Mouse (Mus musculus) lung, embryonic 16.5 days (tissue): ENCODE measurements around the gene 1110032F04Rik. TPM values are rescaled to one million over a fixed set of nuclear protein-coding genes. Genes with fewer than 3 reads are reported as not detected.

Experiments
- ATAC-seq: fragments of 200-750 bp; cut with Nextera tagmentation; 2 replicates; pipeline ENCODE4 v1.8.0; 2017; ENCODE audit warnings: low read depth, mild to moderate bottlenecking, moderate library complexity
- H3K27ac ChIP-seq: fragments of 300-500 bp; sonication (generic); 2 replicates; pipeline ENCODE4 v1.5.1; 2014; ENCODE audit warnings: mild to moderate bottlenecking, control low read depth, low read length
- H3K27me3 ChIP-seq: fragments of 300-500 bp; sonication (generic); 2 replicates; pipeline ENCODE4 v1.6.1; 2014; ENCODE audit warnings: low read depth, low read length, mixed read lengths; ENCODE audit not compliant: control insufficient read depth, insufficient read depth
- H3K36me3 ChIP-seq: fragments of 300-500 bp; sonication (generic); 2 replicates; pipeline ENCODE4 v1.6.1; 2014; ENCODE audit warnings: low read length; ENCODE audit not compliant: control insufficient read depth, insufficient read depth
- H3K4me1 ChIP-seq: fragments of 300-500 bp; sonication (generic); replicated peaks from 2 replicates; pipeline ENCODE4 v1.6.1; 2014; ENCODE audit warnings: low read length, mixed read lengths; ENCODE audit not compliant: control insufficient read depth, insufficient read depth
- H3K4me2 ChIP-seq: fragments of 300-500 bp; sonication (generic); 2 replicates; pipeline ENCODE4 v1.6.1; 2014; ENCODE audit warnings: low read depth, low read length, control low read depth
- H3K4me3 ChIP-seq: fragments of 300-500 bp; sonication (generic); 2 replicates; pipeline ENCODE4 v1.5.1; 2014; ENCODE audit warnings: mild to moderate bottlenecking, low read length, control low read depth
- H3K9ac ChIP-seq: fragments of 300-500 bp; sonication (generic); 2 replicates; pipeline ENCODE4 v1.6.1; 2014; ENCODE audit warnings: low read length, control low read depth
- H3K9me3 ChIP-seq: fragments of 300-500 bp; sonication (generic); 2 replicates; pipeline ENCODE4 v1.6.1; 2016; ENCODE audit warnings: low read length; ENCODE audit not compliant: control insufficient read depth
- WGBS: fragments of 180-500 bp; shearing (Covaris S2); extraction: QIAGEN DNeasy Blood & Tissue Kit; methylation state at CpG from one replicate; pipeline ENCODE4 v1.1.7; 2014; 5-methylcytosine and 5-hydroxymethylcytosine counted together
- polyA plus RNA-seq: library from polyadenylated mRNA; unstranded; fragments of >200 nt; fragmentation: Nextera tagmentation; extraction: Ambion mirVana; gene quantifications from 2 replicates; pipeline ENCODE4 v1.2.1, GENCODE M21; 2015

Gene 1110032F04Rik
- 0.34 and 0.46 TPM in 2 replicates for polyA plus RNA-seq

GRCm38 (mm10) chr3:68869211-68869690 lies at the start of gene 1110032F04Rik:
Gene 1110032F04Rik (plus strand): TSS chr3:68869586.
- Histone ChIP-seq H3K4me2 (peak within 1 kb of the TSS; percentile 100), H3K9me3 (no peaks in the 10 kb centered on the region; the same call in 1 of the 2 replicates), H3K27ac (no peak within 1 kb of the TSS), H3K4me1 (peaks cover 14% of the 10 kb centered on the region), H3K27me3 (peaks cover 36% of the 10 kb centered on the region), H3K36me3 (no peaks in the 10 kb centered on the region), H3K4me3 (peak within 1 kb of the TSS; percentile 63), H3K9ac (peak within 1 kb of the TSS; percentile 63)
- WGBS, result under 1% methylated on average over 51 of the region's 62 CpGs
- ATAC-seq, result peak; percentile 67

GRCm38 (mm10) chr3:68821406-68821805 lies 48.0 kb upstream of the 1110032F04Rik start:
- no peak overlapping the region for H3K4me3 ChIP-seq
- H3K4me2 ChIP-seq, result no peak overlapping the region
- no peaks in the 10 kb centered on the region for H3K9me3 ChIP-seq
- H3K27ac ChIP-seq, result no peak overlapping the region
- no peaks in the 10 kb centered on the region for H3K36me3 ChIP-seq
- ATAC-seq, result no peak
- H3K9ac ChIP-seq, result no peak overlapping the region
- 72% methylated on average over 4 of the region's 4 CpGs for WGBS
- no peaks in the 10 kb centered on the region for H3K4me1 ChIP-seq
- no peaks in the 10 kb centered on the region for H3K27me3 ChIP-seq

GRCm38 (mm10) chr3:68821926-68822341 lies 47.5 kb upstream of the 1110032F04Rik start:
- ATAC-seq, result peak; percentile 60
- WGBS, result 45% methylated on average over 5 of the region's 5 CpGs

GRCm38 (mm10) chr3:68823876-68824764 lies 45.3 kb upstream of the 1110032F04Rik start:
- no peaks in the 10 kb centered on the region for H3K4me1 ChIP-seq
- no peak for ATAC-seq
- H3K9ac ChIP-seq, result no peak overlapping the region
- no peaks in the 10 kb centered on the region for H3K27me3 ChIP-seq
- H3K36me3 ChIP-seq, result no peaks in the 10 kb centered on the region
- no peak overlapping the region for H3K27ac ChIP-seq
- WGBS, result 71% methylated on average over 15 of the region's 15 CpGs
- H3K4me2 ChIP-seq, result no peak overlapping the region
- H3K9me3 ChIP-seq, result no peaks in the 10 kb centered on the region
- no peak overlapping the region for H3K4me3 ChIP-seq

More at GRCm38 (mm10) chr3:68821926-68822341, 47.5 kb upstream of the 1110032F04Rik start:
- Histone ChIP-seq H3K9me3 (no peaks in the 10 kb centered on the region), H3K4me3 (no peak overlapping the region), H3K4me1 (no peaks in the 10 kb centered on the region), H3K27ac (no peak overlapping the region), H3K4me2 (no peak overlapping the region), H3K27me3 (no peaks in the 10 kb centered on the region), H3K9ac (no peak overlapping the region), H3K36me3 (no peaks in the 10 kb centered on the region)

- no peak overlapping the region for H3K4me2 ChIP-seq
These were observed 44.7 kb upstream of the 1110032F04Rik start for GRCm38 (mm10) chr3:68824765-68825090.

GRCm38 (mm10) chr3:68825151-68825550 lies 44.2 kb upstream of the 1110032F04Rik start:
- Histone ChIP-seq H3K4me1 (no peaks in the 10 kb centered on the region), H3K9me3 (no peaks in the 10 kb centered on the region), H3K27me3 (no peaks in the 10 kb centered on the region), H3K36me3 (no peaks in the 10 kb centered on the region), H3K9ac (no peak overlapping the region), H3K27ac (no peak overlapping the region), H3K4me2 (no peak overlapping the region), H3K4me3 (no peak overlapping the region)
- 73% methylated on average over 8 of the region's 8 CpGs for WGBS
- ATAC-seq, result no peak

More at GRCm38 (mm10) chr3:68824765-68825090, 44.7 kb upstream of the 1110032F04Rik start:
- WGBS, result 46% methylated on average over 2 of the region's 2 CpGs
- Histone ChIP-seq H3K4me3 (no peak overlapping the region), H3K9me3 (no peaks in the 10 kb centered on the region), H3K27me3 (no peaks in the 10 kb centered on the region), H3K9ac (no peak overlapping the region), H3K27ac (no peak overlapping the region), H3K36me3 (no peaks in the 10 kb centered on the region), H3K4me1 (no peaks in the 10 kb centered on the region)
- no peak for ATAC-seq

- Histone ChIP-seq H3K4me2 (no peak overlapping the region), H3K27me3 (no peaks in the 10 kb centered on the region), H3K27ac (no peak overlapping the region), H3K4me1 (no peaks in the 10 kb centered on the region), H3K4me3 (no peak overlapping the region), H3K9ac (no peak overlapping the region), H3K36me3 (no peaks in the 10 kb centered on the region), H3K9me3 (no peaks in the 10 kb centered on the region)
- no peak for ATAC-seq
- WGBS, result 87% methylated on average over 5 of the region's 5 CpGs
These were observed 41.7 kb upstream of the 1110032F04Rik start for GRCm38 (mm10) chr3:68827671-68828070.

- 54% methylated on average over 3 of the region's 3 CpGs for WGBS
These were observed 39.4 kb upstream of the 1110032F04Rik start for GRCm38 (mm10) chr3:68829944-68830343.

GRCm38 (mm10) chr3:68836857-68837499 lies 32.4 kb upstream of the 1110032F04Rik start:
- Histone ChIP-seq H3K4me3 (no peak overlapping the region), H3K9ac (no peak overlapping the region), H3K4me1 (no peaks in the 10 kb centered on the region), H3K9me3 (no peaks in the 10 kb centered on the region), H3K27ac (no peak overlapping the region), H3K4me2 (no peak overlapping the region), H3K27me3 (no peaks in the 10 kb centered on the region), H3K36me3 (no peaks in the 10 kb centered on the region)
- no peak for ATAC-seq
- WGBS, result 82% methylated on average over 6 of the region's 6 CpGs

More at GRCm38 (mm10) chr3:68829944-68830343, 39.4 kb upstream of the 1110032F04Rik start:
- no peaks in the 10 kb centered on the region for H3K9me3 ChIP-seq
- no peaks in the 10 kb centered on the region for H3K27me3 ChIP-seq
- no peak overlapping the region for H3K4me2 ChIP-seq
- H3K9ac ChIP-seq, result no peak overlapping the region
- no peak overlapping the region for H3K4me3 ChIP-seq
- no peak overlapping the region for H3K27ac ChIP-seq
- no peaks in the 10 kb centered on the region for H3K36me3 ChIP-seq
- H3K4me1 ChIP-seq, result no peaks in the 10 kb centered on the region
- no peak for ATAC-seq
